Mouse (Mus musculus) CH12.LX (cell line): ENCODE measurements around the gene Sec16a.

Source experiments
- CHD1 ChIP-seq: IDR thresholded peaks from 2 replicates; pipeline ENCODE4 v1.6.1; 2012; ENCODE audit warnings: low read depth, low read length, improper control_type of control experiment, inconsistent platforms
- CTCF ChIP-seq, 2 experiments: IDR thresholded peaks in 1 of 2; conservative IDR thresholded peaks in 1 of 2; 2 replicates each; pipeline ENCODE4 v1.5.1; 2011 to 2012; ENCODE audit warnings: low read depth in 2 of 2, low read length in 2 of 2, improper control_type of control experiment in 1 of 2, inconsistent platforms in 1 of 2, mild to moderate bottlenecking in 1 of 2, moderate library complexity in 1 of 2
- ELF1 ChIP-seq: IDR thresholded peaks from 2 replicates; pipeline ENCODE4 v1.6.1; 2014; ENCODE audit warnings: low read depth, mild to moderate bottlenecking, inconsistent platforms, low read length, improper control_type of control experiment
- EP300 ChIP-seq: IDR thresholded peaks from 2 replicates; pipeline ENCODE4 v1.6.1; 2011; ENCODE audit warnings: low read length, improper control_type of control experiment
- MAX ChIP-seq: IDR thresholded peaks from 2 replicates; pipeline ENCODE4 v1.6.1; 2011; ENCODE audit warnings: low read length, improper control_type of control experiment
- POLR2A ChIP-seq: IDR thresholded peaks from 2 replicates; pipeline ENCODE4 v1.6.1; 2011; ENCODE audit warnings: low read depth, mild to moderate bottlenecking, improper control_type of control experiment, low read length
- SIN3A ChIP-seq: IDR thresholded peaks from 2 replicates; pipeline ENCODE4 v1.6.1; 2012; ENCODE audit warnings: low read length, improper control_type of control experiment, inconsistent platforms
- UBTF ChIP-seq: IDR thresholded peaks from 2 replicates; pipeline ENCODE4 v1.6.1; 2012; ENCODE audit warnings: low read depth, mild to moderate bottlenecking, inconsistent platforms, low read length, improper control_type of control experiment, moderate library complexity
- USF2 ChIP-seq: conservative IDR thresholded peaks from 2 replicates; pipeline ENCODE4 v1.6.1; 2011; ENCODE audit warnings: low read depth, low read length, improper control_type of control experiment

GRCm38 (mm10) chr2:26439671-26440070, 5.3 kb downstream of the Sec16a start:
- no peak for TF ChIP-seq USF2
- no peak for TF ChIP-seq CHD1
- no peak for TF ChIP-seq EP300
- no peak for TF ChIP-seq POLR2A
- no peak for TF ChIP-seq CTCF (conservative IDR thresholded peaks at IDR 0.05 in 1 of 2, IDR thresholded peaks at IDR 0.05 in 1 of 2; ENCODE audit: low read depth in 2 of 2, low read length in 2 of 2)
- TF ChIP-seq SIN3A, result no peak
- TF ChIP-seq ELF1, result no peak
- no peak for TF ChIP-seq UBTF
- TF ChIP-seq MAX, result no peak
